Mouse (Mus musculus): ENCODE measurements at regions not wholly inside any gene's neighbourhood (a gene's known extent, or its start where the extent isn't known, plus 50 kb on each side); places are given as distances from the start of the nearest gene placed in this dataset.

DNA sequence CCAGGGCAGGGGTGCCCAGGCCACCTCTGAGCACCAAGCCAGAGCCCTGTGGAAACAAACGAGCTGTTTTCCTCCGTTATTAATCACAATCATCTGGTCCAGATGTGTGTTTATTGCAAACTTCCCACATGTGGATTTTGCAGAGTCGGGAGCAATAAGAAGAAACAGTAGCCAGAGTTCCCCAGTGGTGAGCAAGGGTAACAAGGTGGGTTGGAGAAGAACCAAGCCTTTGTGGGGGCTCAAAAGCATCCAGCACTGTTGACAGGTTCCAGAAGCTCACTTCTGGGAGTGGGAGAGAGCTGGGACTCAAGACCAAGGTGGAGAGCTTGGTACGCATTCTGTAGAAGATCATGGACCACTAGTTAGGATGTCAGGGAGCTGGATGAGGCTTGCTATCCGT is 63.6 kb downstream of the Hif1an start:
- no peak for DNase-seq (ENCODE audit: low spot score in 2 of 2)

DNA sequence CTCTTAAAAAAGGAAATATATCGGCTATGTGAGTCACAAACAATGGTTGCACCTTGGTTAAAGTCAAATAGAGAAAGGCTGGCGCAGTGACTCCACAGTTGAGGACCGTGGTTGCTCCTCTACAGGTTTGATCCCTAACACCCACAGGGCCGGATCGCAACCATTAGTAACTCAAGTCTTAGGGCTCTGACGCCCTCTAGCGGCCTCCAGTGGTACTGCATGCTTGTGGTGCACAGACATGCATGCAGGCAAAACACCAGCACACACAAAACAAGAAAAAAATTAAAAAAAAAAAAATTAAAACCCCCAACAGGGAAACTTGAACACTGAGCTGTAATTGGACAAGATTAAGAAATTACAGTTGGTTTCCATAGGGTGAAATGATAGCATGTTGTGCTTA is 67.1 kb downstream of the Hif1an start:
- no peak for DNase-seq (ENCODE audit: low spot score in 2 of 2)

DNA sequence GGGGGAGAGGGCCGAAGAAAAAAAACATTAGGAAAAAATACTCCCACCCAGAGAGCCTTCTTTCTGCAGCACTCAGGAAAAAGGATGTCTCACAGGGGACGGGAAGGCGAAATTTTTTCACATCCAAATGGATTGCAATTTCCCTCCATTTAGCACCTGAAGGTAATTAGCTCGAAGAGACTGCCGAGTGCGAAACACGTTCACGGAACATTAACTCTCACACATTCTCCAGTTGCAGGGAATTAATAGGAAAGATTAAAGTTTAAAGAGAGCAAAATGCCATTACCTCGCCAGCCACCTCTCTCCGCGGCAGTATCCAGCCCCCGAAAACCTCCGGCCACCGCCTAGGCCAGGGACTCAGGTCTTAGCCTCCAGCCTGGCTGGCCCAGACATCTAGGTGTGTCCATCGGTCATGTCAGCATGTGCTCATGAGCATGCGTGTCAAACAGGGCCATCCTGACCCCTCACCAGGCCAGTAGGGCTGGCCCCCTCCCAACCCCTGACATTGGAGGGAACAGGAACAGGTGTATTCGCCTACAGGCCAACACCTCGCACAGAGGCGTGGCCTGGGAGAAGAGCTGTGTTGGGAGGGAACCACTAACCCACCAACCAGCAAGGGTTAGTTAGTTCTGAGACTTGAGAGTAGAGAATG is 68.8 kb downstream of the Hif1an start:
- DNase-seq (ENCODE audit: low spot score in 2 of 2) = no peak

DNA sequence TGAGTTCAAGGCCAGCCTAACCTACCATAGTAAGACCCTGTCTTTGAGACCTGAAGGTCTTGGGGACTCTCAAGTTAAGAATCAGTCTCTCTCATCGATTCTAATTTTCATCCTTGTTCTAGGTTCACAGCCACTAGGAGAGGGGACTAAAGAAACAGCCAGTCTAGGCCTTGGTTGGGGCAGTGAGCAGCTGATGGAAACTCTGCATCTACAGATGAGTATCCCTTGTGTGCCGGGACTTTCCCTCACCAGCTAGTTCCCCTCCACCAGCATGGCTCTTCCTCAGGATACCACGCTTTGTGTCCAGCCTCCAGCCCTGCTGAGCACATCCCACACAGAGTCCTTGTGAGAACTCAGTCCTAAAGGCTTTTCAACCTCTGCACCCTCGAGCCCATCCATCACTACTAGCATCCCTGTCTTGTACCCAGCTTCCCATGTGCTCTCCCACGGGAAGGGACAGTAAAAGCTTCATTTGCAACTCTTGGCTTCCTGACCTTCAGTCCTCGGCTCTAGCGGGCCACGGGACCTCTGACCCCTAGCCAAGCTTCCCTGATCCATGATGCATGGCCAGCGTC is 74.6 kb downstream of the Hif1an start:
- DNase-seq (ENCODE audit: low spot score in 2 of 2) = no peak

DNA sequence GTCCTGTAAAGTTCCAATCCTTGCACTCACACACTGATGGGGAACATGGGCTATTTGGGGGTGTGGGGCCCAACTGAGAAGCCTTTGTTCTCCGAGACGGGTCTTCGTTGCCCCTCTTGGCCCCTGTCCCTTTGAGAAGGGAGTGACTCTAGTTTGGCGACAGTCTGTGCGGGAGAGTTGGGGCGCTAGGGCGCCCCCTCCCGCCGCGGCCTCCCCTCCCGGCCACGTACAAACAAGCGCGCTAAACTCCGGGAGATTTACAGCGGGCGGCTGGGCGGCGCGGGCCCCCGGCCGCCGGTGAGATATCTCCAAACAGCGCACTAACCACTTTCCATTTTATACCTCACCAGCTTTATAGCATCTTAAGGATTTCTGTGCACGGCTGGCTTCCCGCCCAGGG is 77.4 kb downstream of the Hif1an start:
- no peak for DNase-seq (ENCODE audit: low spot score in 2 of 2)

DNA sequence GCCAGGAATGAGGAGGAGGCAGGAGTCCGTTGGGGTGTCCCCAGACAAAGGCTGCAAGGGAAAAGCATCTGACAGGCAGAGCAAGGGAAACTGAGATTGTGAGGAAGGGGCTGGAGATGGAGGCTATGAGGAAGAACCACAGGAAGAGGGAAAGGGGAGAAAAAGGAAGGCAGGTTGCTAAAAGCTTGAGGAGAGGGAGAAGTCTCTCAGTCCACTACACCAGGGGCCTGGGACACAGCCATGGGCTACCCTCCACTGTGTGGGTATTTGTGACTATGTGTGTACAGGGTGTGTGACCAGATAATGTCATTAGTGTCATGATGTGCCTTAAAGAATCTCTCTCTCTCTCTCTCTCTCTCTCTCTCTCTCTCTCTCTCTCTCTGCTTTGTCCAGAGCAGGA is 77.9 kb downstream of the Hif1an start:
- DNase-seq (ENCODE audit: low spot score in 2 of 2) = no peak

DNA sequence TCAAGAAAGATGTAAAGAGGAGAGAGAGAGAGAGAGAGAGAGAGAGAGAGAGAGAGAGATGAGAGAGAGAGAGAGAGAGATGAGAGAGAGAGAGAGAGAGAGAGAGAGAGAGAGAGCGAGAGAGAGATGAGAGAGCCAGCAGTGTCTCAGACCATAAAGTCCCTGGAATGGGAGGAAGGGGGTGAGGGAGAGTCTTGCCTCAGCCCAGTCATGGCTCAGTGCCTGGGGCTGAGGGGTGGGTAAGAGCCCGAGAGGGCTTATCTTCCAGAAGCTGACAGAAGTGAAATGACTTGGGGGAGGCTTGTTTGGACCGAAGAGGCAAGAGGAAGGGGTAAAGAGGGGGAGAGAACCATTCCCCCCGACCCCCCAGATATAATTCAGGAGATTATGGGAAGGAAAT is 79.6 kb downstream of the Hif1an start:
- no peak for DNase-seq (ENCODE audit: low spot score in 2 of 2)

DNA sequence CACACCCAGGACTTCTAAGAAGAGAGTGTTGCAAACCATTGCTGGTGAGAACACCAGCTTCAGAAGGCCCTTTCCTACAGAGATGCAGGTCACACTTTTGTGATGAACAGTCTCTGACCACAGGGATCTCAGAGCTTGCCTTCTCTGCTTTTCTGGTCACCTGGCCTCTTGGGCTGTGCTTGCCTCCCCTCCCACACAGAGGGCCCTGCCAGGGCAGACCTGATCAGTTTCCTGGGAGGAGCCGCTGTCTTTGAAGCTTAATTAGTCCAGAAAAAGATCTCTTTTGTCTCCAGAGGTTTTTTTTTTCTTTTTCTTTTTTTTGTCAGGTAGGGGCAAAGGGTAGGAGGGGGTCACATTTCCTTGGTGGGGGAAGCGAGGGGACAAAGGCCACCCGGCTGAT is 81.7 kb downstream of the Hif1an start:
- DNase-seq (ENCODE audit: low spot score in 2 of 2) = no peak

DNA sequence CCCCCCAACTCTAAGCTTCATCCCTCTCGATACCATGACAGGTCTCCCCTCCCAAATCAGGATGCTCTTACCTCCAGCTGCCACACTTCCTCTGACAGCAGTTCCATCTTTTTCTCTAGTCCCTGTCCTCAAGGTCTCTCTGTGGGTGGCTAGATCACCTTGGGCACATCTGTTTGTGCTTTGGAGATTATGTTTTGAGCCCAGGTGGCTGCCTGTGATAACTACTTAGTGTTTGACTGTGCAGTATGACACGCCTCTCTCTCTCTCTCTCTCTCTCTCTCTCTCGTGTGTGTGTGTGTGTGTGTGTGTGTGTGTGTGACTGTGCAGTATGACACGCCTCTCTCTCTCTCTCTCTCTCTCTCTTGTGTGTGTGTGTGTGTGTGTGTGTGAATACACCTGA is 82.3 kb downstream of the Hif1an start:
- DNase-seq (ENCODE audit: low spot score in 2 of 2) = no peak

DNA sequence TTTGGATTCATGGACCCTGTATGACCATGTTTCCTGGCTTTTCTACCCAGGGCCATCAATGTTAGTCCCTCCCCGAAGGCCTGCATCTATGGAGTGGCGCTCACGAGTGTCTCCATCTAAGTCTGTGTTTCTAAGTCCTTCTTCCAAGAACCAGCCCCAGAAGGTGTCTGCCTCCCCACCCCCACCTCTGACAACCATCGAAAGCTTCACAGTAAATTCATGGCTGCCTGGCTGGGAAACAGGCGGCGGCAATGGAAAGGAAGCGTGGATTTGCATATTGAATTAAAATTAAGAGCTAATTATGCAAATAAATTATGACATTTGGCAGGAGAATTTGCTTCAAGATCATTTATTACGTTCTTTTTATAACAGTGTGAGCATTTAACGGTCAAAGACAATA is 83.9 kb downstream of the Hif1an start:
- no peak for DNase-seq (ENCODE audit: low spot score in 2 of 2)

DNA sequence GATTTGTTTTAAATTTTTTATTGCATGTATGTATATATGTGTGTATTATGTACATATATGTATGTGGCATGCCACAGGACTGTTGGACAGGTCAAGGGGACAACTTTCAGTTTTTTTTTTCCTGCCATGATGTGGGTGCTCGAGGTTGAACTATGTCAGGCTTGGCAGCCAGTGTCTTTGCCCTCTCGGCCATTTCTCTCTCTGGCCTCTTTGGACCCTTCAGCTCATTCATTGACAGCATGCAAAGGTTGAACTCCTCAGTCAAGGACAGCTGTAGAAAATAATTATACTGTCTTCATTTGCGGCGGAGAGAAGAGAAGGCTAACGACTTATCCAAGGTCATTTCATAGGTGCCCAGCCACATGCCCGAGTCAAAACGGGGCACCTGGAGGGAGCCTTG is 86.6 kb downstream of the Hif1an start:
- no peak for DNase-seq (ENCODE audit: low spot score in 2 of 2)

DNA sequence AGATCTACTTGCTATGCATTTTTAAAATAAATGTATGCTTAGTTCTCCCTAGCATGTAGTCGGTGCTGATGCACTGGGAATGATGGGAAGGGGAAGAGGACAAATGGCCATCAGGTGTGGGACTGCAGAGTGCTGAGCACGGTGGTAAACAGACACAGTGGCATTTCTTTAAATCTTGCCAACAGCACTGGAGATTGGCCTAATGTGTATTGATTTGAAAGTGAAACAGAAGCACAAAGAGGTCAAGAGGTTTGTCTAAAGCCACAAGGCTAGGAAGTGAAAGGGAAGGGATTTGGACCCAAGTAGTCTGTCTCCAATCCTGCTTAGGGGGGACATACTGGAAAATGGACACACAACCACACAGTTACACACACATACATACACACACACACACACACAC is 88.2 kb downstream of the Hif1an start:
- no peak for DNase-seq (ENCODE audit: low spot score in 2 of 2)

DNA sequence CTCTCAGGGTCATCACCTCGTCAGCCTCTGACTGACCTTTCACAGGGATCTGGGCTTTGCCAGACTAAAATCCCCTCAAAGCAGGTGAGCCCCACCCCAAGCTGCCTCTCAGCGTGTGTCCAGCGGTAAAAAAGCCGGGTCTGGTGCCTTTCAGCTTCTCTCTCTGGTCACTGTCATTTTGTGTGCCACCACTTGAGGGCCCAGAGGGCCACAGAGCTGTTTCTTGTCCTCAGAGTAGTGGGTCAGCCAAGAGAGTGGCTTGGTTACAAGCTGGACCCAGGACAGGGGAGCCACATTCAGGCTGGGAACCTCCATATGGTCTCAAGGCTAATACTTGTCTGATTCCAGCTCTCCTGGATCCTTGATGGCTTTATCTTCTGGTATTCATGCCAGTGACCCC is 89.0 kb downstream of the Hif1an start:
- DNase-seq (ENCODE audit: low spot score in 2 of 2) = no peak

DNA sequence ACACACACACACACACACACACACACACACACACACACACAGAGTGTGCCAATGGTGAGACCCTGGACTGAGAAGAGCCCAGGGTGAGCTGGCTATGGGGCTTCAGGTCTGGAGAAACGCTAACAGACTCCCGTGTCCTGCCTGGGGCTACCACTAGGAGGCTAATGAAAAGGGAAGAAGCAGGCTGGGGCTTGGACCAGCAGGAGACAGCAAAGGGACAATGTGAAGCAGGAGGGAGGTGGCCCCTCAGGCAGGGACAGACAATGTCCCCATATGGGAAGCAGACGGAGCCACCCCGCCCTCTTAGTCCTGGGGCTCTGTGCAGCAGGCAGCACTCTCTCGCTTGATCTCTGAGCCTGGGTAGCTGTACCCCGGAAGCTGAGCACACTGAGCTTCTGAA is 93.1 kb downstream of the Hif1an start:
- DNase-seq (ENCODE audit: low spot score in 2 of 2) = peak; percentile 9 to 19

DNA sequence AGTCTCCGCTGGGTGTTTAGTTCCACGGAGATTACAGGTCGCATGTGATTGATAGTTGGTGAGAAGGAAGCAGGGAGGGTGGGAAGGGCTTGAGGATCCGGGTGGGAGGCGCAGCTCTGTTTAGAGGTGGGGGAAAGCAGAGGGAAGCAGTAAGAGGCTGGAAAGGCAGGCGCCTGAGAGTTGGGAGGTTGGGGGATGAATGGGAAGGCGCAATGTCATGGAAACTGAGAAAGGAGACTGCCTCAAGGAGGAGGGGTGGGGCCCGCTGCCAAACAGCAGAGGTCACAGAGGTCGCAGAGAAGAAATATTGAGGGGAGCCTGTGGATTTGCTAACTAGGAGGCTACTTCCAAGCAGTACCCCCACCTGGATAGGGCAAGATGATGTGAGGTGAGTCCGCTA is 96.5 kb upstream of the Pax2 start:
- DNase-seq (ENCODE audit: low spot score in 2 of 2) = no peak

DNA sequence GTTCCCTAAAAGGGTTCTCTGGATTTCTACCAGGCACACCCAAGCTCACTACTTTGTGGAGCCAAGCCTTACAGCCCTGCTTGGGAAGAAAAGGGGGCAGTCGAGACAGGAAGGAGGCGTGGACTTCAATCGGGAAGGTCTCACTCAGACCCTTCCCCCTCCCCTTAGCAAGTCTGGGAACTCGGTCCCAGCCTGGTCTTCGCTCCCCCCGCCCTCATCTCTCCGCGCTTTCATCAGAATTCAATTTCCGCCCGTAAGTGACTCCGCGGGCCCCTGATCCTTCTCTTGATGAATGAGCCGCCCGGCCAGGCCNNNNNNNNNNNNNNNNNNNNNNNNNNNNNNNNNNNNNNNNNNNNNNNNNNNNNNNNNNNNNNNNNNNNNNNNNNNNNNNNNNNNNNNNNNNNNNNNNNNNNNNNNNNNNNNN is 86.3 kb upstream of the Pax2 start:
- DNase-seq (ENCODE audit: low spot score in 2 of 2) = no peak

DNA sequence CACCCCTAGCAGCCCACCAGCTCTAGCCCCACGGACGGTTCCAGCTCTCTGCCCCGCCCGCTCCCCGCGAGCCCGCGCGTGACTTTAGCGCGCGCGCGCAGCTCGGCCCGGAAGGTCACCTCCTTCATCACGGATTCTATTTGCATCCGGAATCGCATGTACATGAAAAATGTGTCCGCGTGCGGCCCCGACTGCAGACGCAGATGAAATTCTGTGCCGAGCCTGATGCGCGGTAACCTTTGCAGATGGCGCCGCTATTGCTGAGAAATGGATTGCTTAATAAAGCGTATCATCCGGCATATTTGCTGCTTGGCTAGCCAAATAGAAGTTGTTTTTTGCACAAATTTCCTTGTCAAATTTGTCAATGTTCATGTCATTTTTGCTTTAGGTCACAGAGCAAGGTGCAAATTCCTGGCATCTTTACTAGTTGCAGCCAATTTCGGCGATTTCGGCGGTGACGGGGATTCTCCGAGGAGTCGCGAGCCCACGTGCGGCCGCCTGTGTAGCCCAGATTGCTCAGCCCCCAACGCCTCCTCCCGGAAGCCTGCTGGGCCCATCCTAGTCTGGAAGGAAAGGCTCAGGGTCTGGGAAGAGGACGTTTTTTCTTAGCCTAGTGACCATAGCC is 81.1 kb upstream of the Pax2 start:
- DNase-seq (ENCODE audit: low spot score in 2 of 2) = no peak

DNA sequence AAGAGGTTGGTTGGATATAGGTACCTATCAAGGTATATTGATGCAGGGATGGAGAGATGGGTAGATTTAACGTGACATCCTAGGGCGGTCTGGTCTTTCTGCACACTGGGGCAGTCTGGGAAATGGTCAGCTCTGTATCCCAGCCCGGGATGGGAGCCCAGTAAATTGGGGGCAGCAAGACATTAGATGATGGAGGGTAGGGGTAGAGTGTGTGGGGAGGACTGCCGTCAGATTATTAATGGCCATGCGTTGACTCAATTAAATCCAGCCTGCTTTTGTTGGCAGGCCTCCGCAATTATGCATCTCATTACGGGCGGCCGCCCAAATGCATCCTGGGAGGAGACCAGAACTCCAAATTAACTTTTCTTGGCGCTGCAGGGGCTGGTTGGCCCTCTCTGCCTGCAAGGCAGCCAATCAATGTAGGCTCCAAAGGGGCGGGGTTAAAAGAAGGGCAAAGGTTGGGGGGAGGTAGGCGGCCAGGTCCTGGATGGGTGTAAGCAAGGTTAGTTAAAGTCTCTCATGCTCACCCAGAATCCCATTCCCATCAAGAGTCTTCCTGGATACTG is 79.2 kb upstream of the Pax2 start:
- no peak for DNase-seq (ENCODE audit: low spot score in 2 of 2)

DNA sequence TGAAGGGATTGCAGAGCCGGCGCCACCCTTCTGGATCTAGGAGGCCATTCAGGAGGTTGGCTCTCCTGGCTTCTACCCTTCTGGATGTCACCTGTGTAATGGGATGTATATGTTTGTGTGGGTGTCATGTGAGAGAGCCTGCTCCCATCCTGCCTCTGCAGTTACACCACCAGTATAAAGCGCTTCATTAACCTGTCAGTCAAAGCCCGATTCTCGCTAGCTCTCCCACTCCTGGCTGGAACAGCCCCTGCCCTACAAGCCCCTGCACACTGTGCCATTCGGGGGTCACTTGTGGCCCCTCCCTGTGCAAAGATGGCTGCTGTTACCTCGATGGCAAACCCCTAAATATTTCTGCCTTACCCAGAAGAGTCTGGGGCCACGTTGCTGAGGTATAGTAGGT is 78.5 kb upstream of the Pax2 start:
- DNase-seq (ENCODE audit: low spot score in 2 of 2) = no peak

DNA sequence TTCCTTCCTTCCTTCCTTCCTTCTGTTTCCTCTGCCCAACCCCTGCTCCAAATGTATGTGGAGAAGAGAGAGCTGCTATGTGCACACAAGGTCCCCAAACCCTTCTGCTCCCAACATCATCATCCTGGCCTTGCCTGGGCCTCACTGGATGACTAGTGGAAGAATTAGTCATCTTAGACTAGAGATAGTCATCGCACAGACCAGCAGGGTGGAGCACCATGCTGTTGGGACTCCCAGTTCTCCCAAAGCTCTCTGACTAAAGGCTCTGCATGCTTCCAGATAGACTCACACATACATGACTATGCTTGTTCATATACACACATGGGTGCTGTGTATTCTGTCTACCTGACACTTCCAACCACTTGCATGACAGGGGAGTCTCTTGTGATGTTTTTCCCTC is 77.2 kb upstream of the Pax2 start:
- DNase-seq (ENCODE audit: low spot score in 2 of 2) = no peak

DNA sequence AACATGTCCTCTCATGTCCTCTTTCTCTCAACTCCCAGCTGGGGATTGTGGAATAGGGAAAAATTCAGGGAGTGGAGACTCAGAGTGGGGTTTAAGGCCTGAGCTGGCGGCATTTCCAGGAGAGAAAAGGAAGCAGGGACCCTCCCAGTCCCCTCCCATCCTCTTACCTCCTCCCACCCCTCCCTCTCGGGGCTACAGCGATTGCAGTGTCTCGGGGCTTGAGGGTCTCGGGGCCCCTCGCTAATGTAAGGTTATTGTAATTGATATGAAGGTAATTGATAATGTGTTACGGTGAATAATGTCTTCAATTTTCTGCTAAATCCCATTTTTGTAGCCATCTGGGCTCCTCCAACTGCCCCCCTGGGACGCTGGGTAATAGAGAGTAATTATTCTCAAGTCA is 74.2 kb upstream of the Pax2 start:
- DNase-seq (ENCODE audit: low spot score in 2 of 2) = no peak

DNA sequence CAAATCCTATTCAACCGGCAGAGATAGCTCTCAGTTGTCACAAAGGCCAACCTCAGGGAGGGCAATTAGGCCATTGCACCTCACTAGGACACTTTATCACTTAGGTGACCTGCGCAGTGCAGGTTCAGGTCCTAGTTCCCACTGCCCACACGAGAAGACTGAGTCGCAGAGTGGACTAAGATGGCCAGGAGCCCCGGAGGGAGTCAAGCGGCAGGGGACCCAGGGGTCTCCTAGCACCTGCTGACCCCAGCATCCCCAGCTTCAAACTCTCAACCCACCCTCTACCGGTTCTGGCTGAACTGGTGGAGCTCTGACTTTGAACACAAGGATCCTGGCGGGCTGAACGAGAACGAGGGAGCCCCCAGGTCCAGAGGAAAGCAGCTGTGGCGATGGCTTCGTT is 72.7 kb upstream of the Pax2 start:
- DNase-seq (ENCODE audit: low spot score in 2 of 2) = no peak

DNA sequence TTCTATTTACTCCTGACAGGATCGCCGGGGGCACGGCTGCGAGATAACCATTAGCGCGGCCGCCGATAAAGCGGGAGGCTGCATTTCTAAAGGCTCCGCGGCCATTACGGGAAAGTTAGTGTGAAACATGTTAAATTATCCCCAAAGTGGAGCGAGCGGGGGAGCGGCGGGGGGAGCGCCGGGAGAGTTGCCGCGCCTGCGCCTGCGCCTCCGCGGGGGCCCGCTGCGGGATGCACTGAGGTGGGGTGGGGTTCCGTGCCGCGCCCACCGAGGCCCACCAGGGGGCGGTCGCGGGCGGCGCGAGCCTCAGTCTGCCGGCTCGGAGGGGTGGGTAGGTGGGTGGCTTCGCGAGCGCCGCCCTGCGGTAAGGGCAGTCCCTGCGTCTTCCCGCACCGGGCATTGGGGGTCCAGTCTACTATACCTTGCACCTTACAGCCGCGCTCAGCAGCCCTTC is 71.8 kb upstream of the Pax2 start:
- no peak for DNase-seq (ENCODE audit: low spot score in 2 of 2)

Measured in urinary bladder, postnatal 36 days (tissue).